Mouse (Mus musculus) thymus, postnatal 36 days (tissue): Measurements from ENCODE around the gene Gm21985.

Experiments
- DNase-seq, 2 experiments: peaks; one replicate each; pipeline ENCODE4 v3.0.0; 2022; ENCODE audit warnings: mixed read lengths in 2 of 2

Gm21985 gene

DNA sequence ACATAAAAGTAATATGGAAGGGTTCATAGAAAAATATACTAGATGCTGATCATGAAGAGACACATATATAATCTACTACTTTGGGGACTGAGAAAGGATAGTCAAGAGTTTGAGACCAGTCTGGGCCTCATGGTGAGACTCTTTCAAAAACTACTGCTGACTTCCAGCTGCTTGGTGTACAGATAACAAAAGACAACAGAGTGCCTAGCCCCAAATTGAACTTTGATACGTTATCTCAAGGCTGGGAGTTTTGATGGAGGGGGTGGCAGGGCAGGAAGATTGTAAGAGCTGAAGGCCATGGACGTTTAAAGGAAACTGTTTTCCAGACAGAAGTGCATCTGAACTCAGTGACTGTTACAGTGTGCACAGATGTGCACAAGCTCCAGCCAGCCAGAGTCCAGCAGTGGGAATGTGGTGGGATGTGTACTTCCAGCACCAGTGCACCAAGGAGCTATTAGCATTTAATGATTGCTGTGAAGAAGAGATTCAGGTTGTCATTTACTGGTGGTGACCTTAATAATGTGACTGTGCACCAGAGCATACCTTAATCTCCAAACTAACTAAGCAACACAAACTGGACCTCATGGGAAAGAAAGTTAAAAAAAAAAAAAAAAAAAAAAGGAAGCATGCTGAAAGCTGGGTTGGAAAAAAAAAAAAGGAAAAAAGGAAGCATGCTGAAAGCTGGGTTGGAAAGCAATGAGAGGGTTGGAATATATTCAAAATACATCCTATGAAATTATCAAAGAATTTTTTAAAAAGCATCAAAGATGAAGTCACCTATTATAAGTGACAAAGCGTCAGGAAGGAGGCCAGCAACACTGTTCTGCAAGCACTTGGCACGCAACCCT, 66.2 kb downstream of the Gm21985 start:
- no peak for DNase-seq

- no peak for DNase-seq
Measured at GRCm38 (mm10) chr2:112337211-112337610, 71.1 kb downstream of the Gm21985 start.

DNA sequence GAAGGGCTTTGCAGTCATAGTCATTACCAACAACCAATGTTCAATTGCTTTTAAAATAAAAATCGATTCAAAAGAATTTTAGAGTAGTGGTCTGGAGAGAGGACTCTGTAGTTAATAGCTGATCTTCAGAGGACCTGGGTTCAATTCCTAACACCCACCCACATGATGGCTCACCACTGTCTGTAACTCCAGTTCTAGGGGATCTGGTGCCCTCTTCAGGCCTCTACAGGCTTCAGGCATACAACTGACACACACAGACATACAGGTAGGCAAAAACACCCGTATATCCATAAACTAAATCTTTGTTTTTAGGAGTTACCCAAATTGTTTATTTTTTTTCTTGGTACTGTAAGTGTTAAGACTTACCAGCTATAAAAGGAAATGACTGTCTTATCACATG, 73.6 kb downstream of the Gm21985 start:
- peak; percentile 8 to 10 for DNase-seq

GRCm38 (mm10) chr2:112341117-112341516, 75.0 kb downstream of the Gm21985 start:
- no peak for DNase-seq

GRCm38 (mm10) chr2:112348246-112348645, 82.1 kb downstream of the Gm21985 start:
- no peak for DNase-seq

DNA sequence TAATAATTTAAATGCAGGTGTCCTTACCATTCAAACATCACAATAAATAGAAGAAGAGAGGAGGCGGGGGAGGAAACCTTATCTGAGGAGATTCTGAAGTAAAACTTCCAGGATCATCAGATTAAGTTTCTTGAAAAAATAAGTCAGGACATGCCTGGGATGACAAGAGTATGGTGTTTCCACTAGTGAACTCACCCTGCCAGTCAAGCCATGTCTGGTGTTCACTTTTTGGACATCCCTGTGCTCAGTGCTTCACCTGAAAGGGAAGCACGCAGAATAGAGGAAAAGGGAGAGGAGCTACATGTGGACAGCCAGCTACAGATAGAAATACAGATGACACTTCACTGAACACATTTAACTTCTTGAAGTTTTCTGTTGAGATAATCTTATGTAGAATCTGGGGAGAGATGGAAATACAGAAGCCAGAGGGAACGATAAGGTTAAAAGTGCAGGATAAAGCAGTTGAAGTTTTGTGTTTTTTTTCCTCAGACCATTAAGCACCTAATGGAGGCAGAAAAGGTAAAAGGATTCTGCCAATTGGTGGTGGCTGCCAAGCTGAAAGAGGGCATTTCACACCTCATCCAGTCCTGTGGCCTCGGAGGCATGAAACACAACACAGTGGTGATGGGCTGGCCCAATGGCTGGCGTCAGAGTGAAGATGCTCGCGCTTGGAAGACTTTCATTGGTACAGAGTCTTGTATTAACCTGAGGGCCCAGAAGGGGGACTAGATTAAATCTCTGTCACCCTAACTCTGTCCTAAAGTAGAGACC, 87.8 kb downstream of the Gm21985 start:
- DNase-seq: no peak

- DNase-seq: no peak
Measured at GRCm38 (mm10) chr2:112359611-112360010, 93.5 kb downstream of the Gm21985 start.

DNA sequence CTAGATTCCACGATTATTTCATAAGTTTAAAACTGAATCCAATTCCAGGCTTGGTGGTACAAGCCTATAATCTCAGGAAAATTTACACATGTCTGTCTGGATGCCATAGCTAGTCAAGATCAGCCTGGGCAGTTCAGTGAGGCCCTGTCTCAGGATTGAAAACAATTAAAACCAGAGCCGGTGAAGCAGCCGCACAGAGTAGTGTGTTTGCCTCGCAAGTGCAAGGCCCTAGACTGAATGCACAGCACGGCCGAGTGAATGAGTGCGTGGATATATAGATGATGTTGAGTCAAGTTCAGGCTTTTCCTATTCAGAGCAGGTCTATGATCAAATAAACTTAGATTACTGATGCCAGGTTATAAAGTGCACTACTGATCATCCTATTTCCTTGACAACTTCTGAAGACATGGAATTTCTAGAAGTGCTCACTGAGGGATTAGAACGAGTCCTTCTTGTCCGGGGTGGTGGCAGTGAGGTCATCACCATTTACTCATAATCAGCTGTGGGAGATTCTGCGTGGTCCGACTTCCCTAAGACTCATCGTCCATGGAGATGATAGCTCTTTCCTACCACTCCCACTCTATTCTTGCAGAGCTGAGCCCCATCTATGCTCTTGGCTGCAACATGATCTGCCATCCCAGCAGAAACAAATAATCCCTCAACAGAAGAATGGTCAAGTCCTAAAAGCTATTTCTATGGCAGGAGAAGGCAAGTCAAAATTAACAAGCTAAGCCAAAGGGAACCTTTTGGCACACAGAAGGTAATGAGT, 94.1 kb downstream of the Gm21985 start:
- DNase-seq: no peak

DNA sequence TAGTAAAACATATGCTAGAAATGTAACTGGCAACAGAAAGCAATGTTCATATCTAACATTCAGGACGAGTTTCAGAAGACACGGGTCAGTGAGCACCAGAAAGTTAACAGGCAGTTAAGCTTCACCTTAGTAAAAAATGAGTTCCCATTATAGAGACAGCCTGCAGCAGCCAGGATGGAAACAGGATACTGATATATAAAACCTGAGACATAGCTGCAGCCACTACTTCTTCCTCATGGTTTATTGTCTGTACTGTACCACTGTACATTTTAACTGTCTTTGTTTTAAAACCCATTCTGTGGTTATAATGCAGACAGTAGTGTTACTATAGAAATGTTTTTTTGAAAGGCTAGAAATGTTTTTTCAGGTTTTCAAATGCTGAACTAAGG, 94.7 kb downstream of the Gm21985 start:
- no peak for DNase-seq

- no peak for DNase-seq
Measured at GRCm38 (mm10) chr2:112367222-112367621, 101.1 kb downstream of the Gm21985 start.

DNA sequence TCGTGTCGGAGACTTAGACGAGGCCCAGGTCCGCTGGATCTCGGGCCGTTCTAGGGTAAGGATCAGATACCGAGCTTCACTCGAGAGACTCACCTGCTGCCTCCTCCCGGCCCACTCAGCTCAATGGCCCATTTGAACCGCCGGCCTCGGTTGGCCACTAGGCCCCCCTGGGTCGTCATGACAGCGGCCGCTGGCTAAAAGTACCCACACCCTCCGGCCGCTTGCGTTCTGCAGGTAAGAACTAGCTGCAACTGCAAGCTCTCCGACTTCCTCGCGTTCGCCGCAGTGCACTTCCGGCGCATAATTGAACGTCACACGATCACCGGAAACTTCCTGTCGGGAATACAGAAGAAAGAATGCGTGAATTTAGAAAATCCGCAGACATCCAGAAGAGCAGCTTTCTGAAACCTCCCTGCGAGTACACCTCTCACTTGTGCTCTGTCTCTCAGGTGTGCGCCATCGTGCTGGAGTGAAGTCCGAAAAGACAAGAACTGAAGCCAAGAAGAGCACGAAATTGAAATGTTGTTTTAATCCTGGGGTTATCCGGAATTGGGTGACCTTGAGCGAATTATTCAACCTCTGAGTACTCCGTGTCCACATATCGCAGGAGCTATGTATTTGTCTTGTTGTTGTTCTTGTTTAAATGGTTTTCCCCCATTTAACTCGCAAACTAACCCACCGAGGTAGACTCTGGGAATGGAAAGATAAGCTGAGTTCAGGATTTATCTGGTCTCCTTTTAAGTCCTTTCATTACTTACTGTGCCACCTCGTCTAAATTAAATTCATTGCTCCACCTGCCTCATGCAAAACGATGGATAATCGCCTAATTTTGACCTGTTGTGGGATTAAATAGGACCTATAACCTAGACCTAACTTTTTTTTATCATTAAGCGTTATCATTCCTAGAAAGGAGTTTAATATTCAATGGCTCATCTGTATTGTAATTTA, 101.9 kb downstream of the Gm21985 start, which contains the start of gene Emc4:
Gene Emc4, minus strand, starts transcription at position 302 of the 948 bp plus-strand sequence.
- peak; percentile 85 to 87 for DNase-seq

DNA sequence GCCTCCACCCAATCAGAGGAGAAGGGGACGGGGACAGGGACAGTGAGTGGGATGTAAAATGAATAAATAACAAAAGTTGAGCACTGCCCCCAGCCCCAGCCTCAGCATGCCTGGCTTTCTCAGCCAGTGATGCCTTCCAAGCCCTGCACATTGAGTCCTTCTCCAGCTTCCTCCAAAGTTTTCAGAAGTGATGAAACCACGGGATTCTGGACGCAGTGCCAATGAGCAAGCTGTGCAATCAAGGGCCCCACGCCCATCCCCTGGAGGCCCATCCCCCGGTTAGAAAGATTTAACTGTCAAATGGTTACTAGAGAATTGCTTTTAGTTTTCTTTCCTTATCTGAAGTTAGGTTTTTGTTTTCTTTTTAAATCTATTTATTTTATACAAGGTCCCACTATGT, 103.8 kb downstream of the Gm21985 start:
- no peak for DNase-seq

DNA sequence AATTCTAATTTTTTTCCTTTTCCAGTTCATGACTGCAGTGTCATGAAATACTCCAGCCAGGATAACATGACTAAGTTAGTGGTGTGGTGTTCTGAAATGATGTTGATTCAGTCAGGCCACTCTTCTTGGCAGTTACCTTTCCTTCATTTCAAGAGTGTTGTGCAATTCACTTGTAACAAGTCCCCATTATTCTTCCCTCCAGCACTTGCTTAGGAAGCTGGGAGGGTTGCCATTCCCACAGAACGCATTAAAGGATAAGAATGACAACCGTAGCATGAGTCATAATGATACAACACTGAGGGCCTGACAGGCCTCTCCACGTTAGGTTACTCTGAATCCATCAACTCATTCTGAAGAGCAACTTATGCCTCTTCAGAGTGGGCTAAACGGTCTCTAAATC, 107.0 kb downstream of the Gm21985 start:
- no peak for DNase-seq

DNA sequence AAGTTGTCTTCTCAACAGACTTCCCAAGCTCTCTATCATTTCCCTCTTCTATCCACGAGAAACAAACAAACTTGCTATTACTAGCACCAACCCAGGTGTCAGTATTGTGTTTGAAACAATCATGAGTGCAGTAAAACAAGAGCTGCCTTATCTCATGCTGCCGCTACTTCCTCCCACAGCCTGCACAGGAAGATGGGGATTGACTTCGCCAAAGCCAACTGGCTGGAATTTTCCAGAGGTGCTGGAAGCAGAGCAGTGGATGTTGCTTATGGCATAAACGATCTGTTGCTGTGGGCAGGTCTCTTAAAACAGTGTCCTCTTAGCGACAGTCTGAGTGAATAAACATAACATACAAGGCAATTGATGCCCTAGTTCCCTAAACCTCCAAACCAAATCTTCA, 108.5 kb downstream of the Gm21985 start:
- DNase-seq: no peak

- DNase-seq: peak; percentile 95
Measured at GRCm38 (mm10) chr2:112378973-112379898, 113.1 kb downstream of the Gm21985 start, which contains the start of gene Katnbl1. Gene Katnbl1, plus strand, starts transcription at chr2:112379211.

DNA sequence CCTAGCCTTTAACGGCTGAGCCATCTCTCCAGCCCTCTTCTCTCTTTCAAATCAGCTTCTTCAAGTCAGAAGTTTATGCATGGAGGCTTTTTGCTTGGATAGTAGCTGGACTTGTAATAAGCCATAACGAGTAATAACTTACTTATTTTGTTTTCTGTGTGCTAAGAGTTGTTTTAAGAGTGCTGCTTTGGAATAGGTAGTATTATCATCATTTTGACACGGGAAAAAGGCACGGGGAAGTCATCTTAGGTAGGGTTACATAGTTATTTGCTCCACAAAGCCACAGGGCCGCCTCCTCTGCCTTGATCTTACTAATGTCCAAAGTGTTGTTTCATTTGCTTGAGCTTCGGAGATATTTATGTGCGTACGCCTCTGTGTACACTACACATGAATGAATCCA, 114.0 kb downstream of the Gm21985 start:
- no peak for DNase-seq

DNA sequence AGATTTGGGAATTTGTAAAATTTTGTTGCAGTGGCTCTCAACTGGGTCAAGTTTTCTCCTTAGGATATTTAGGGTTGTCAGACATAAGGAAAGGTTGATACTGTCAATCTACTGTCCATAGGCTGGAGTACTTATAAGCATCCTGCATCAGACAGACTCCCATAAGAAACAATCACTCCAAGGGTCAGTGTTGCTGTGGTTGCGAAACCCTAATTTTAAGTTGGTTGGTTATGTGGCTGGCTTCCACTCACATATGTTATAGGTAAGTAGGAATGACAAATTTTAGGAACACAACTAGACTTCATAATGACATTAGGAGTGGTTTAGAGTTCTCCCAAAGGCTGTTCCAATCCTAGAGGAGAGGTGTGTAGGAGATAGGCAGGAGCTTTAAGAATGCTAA, 115.1 kb downstream of the Gm21985 start:
- DNase-seq: no peak

DNA sequence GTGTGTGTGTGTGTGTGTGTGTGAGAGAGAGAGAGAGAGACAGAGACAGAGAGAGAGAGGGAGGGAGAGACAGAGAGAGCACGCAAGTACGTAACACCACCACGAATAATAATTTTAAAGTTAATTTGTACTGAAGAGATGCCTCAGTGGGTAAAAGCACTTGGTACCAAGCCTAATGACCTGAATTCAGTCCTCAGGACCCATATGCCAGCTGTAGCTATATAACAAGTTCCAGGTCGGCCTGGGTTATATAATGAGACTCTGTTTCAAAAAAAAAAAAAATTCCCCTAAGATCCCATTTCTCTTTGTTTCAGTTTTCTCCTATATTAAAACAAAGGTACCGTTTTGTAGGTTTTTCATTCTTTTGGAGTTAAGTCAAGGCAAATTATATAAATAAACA, 124.7 kb downstream of the Gm21985 start:
- DNase-seq: no peak

GRCm38 (mm10) chr2:112391346-112392000, 125.4 kb downstream of the Gm21985 start:
- DNase-seq: no peak

DNA sequence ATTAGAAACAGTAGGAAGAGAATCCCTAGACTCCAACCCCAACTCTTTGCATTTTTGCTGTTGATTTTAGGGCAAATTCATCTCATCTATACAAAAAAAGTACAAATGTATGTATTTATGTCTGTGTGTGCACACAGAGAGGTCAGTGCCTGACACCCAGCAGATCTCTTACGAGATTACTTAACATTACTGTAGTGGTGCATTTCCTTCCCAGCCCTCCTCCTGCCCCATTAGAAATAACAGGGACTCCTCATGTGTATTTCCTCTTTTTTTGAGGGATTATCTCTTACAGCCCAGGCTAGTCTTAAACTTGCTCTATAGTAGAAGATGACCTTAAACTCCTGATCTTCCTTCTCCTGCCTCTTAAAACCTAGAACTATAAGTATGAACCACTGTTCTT, 126.6 kb downstream of the Gm21985 start:
- DNase-seq: no peak
